Mouse (Mus musculus) right cerebral cortex, postnatal 4 days (tissue): ENCODE data around the gene Lmnb2.
A peak's percentile ranks its signal among the peaks of the same experiment; 100 is the strongest.

Experiments used
- DNase-seq: peaks from one replicate; pipeline ENCODE4 v3.0.0-alpha.2; 2022

The Lmnb2 gene

GRCm38 (mm10) chr10:80917779-80918434 lies at the start of gene Lmnb2:
Gene Lmnb2, minus strand, starts transcription at chr10:80918245.
- peak; percentile 79 for DNase-seq

DNA sequence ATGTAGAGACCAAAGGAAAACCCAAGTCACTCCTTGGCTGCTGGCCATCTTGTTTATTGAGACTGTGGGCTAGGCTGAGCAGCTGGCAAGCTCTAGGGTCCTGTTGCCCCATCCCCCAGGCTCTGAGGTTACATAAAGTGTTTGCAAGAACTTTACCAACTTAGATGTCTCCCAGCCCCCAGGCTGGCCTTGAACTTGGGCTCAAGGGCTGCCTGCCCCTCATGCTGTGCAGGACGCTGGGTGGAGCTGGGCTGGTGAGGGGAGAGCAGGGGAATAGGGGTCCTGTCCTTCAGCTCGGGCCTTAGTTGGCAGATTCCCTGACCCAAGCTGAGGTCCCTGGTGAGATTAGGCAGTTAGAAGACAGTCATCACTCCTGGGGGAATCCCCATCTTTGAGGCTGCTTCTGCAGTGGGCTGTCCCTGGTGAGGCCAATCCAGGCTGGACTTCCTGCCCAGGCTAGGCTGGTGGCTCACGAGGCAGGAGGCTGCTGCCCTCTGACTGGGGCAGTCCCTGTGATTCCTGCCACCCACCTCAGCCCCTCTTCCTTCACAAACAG lies 49.1 kb upstream of the Lmnb2 start:
- no peak for DNase-seq

DNA sequence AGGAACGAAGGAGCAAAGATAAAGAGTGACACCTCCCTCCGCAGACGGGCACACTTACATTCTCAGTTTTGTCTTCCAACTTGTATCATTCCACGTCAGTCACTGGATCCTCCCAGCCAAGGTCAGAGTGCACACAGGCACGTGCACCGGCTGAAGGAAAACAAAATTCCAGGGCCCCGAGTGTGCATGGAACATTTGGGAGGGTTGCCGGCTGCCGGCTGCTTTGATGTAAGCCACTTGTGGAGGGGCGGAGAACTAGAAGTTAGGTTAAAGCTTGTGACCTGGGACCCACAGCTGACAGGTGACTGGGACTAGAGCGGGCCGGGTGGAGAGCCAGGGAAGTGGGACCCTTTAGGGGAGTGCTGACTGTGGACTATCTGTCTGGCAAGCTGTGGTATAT lies 48.3 kb upstream of the Lmnb2 start:
- no peak for DNase-seq

DNA sequence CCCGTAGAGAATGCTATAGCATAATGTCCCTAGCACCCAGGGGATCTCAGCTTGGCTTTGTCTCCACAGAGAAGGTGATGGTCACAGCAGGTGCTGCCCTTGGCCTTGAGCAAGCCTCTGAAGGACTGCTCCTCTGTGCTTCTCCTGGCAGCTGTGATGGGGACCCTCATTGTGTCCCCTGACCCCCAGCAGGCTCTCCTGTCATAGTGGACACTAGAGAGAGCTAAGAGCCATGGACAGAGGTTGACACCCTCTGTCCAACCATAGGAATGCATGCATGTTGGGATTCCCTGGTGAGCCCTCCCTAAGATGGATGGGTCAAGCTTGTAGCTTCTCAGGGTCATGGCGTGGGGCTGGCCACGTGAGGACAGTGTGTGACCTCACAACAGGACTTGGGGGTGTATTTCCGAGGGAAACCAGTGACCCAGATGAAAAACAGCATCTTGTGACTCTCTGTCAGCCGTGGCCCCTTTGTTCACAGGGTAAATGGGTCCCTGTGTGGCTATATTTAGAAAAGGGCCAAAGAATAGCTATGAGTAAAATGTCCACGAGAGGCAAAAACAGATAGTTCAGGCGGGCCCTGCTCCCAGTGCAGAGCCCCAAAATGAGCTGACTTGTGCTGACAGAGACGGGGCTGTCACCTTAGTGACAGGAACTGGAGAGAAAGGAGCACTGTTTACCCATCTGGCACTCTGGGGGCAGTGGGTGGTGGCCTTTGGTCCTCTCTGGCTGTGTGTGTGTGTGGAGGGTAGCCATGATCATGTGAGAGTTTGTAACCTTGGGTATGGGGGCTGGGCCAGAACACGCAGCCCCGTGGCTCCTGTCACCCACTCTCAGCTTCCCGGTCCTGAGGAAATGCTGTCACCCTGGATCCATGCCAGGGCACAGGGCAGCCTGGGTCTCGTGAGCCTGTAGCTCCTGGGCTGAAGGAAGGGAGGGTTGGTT lies 45.3 kb upstream of the Lmnb2 start:
- DNase-seq = no peak

DNA sequence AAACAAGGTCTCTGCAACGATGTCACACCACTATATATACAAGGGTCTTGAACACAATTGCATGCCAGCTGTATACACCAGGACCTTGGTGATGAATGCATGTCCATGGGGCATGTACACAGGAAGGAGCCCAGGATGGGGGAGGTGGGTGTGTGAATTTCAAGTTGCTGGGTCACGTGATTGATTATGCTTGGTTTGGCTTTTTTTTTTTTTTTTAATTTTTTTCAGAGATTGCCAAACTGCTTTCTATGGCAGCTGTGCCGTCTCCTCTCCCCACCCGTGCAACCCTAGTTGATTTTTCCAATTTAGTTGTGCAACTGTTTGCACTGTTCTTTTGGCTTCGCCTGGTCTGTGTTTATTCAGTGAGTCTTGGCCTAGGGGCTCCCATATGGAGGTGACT lies 44.5 kb upstream of the Lmnb2 start:
- no peak for DNase-seq

DNA sequence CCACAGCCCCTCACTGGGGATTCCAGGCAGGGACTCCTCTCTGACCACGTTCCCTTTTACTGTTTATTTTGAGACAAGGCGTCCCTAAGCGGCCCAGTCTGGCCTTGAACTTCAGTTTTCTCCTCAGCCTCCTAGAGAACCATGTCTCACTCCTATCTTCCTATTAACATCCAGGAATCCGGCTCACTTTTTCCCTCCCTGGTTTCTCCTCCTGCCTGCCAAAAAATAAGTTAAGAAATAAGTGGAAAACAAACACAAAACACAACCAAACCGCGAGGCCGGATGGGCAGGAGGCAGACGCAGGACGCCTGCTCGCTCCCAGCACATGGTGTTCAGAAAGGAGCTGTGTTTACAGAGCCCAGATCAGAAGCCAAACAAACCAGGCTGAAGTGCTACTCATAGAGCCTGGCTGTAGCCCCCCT lies 44.0 kb upstream of the Lmnb2 start:
- no peak for DNase-seq

DNA sequence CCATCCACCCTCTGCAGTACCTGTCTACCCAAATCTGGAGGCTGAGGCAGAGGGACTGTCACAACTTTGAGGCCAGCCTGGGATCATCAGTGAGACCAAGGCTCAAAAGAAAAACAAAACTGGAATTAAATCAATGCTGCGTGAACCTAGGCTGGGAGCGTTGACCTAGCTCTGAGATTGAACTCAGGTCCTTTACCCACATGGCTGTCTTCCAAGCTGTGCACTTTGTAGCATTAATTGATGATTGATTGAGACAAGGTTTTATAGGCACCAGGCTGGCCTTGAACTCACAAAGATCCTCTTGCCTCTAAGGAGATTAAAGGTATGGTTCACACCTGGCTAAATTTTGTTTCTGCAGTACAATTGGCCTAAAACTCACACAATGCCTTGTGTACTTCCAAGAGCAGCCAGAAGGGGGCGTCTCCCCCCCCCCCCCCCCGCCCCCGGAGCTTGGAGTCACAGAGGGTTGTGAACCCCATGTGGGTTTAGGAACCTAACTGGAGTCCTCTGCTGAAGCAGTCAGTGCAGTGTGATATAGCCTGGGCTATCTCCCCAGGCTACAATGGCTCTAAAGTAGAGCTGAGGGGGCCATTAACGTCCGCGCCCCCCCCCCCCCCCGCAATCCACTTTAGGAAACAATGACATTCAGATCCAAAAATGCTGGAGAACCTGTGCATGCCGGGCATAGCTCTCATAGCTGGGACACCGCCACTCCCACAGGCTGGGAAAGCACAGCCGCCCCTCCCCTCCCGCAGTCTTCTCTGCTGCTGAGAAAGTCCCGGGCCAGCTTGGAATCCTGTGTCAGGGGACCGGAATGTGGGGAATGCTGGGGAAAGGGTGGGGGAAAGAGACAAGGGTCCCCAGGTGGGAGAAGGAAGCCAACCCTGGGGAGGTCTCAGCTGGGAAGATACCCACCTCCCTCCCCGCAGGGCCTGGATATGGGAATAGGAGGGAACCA lies 42.8 kb upstream of the Lmnb2 start:
- peak; percentile 26 for DNase-seq

GRCm38 (mm10) chr10:80958979-80959637 lies 41.1 kb upstream of the Lmnb2 start:
- no peak for DNase-seq

- no peak for DNase-seq
These were observed 39.7 kb upstream of the Lmnb2 start for GRCm38 (mm10) chr10:80957791-80958190.

DNA sequence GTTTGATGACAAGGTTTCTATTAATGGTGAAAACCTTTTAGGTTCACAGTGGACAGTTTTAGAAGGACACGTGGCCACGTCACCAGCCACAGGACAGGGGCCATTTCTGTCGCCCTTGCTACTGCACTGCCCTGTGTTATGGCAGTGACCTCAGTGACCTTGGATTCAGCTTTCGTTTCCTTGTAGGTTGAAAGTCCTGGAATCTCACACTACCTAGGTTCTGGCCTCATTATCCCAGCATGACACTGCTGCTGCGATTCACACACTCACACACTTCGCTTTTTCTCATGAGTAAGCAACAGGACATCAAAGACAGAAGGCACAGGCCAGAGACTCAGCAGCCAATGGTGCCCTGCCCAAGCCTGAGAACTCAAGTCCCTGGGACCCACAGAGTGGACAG lies 38.9 kb upstream of the Lmnb2 start:
- no peak for DNase-seq

GRCm38 (mm10) chr10:80956385-80956784 lies 38.3 kb upstream of the Lmnb2 start:
- DNase-seq = no peak

DNA sequence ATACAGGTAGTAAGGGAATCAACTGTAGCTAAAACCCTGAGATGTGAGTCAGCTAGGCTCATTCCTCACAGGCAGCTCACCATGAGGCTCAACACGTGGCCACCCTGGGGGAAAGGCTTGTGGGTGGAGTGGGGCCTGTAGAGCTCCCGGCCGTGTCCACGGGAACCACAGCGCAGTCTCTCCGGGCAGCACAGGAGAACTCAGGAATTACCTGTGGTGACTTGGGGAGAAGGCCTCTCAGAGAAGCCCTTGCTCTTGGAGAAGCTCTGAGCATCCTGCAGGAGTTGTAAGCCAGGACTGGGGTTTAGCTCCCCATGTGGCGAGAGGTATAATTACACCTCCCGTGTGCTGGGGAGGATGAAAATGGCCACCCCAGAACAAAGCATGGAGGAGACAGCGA lies 37.5 kb upstream of the Lmnb2 start:
- DNase-seq = no peak

DNA sequence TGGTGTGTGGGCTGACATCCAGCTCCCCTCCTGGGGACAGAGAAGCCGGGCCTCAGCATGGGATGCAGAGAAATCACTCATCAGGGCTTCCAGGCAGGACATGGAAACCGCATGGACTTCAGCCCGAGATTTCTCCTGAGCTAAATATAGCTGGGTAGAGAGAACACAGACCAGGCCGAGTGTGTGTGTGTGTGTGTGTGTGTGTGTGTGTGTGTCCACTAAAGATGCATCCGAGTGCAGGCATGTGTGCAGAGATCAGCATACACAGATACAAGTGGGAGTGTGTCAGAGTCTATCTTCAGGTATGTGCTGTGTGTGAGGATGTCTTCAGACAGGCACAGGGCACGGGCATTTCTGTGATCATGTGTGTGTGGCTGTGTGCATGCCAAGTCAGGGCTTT lies 36.8 kb upstream of the Lmnb2 start:
- no peak for DNase-seq

DNA sequence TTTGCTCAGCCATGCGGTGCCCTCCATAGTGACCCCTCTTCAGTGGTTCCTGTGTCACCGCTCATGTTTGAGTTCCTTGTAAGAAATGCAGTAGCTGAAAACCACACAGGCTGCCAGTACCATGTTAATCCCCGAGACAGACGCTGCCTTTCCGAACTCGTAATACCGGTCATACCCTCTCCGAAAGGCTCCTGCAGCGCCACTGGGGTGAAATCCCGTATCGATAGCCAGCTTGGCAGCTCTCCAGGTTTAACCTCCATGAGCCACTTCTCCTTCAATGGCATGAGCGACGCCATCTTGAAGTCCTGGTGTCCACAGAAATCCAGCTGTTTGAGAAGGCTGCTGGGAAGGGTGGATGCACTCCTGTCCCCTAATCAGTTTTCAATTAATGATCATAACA lies 36.4 kb upstream of the Lmnb2 start:
- DNase-seq = no peak

- DNase-seq = no peak
These were observed 34.4 kb upstream of the Lmnb2 start for GRCm38 (mm10) chr10:80952449-80952848.

DNA sequence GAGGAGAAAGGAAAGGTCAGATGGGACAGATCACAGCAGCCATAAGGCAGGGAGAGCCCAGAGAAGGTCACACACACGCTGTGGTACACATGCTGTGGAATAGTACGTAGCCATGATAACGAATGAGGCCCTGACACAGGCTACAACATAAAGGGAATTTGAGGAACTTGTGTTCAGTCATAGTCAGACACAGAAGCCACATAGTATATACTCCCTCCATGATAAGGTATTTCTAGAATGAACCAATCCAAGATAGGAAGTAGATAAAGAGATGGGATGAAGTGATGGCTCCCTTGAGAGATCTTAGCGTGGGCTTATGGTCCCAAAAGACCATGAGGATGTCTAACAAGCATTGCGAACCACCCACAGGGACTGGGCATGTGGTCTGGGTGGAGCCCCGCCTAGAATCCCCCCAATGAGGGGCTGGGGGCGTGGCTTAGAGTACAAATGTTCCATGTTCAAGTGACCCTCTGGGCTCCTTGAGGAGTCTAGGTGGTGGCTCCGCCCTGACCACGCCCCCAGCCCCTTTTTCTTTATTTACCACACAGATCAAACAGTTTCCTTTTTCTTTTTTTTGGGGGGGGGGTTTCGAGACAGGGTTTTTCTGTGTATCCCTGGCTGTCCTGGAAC lies 33.8 kb upstream of the Lmnb2 start:
- no peak for DNase-seq

GRCm38 (mm10) chr10:80950314-80950713 lies 32.3 kb upstream of the Lmnb2 start:
- no peak for DNase-seq

- DNase-seq = no peak
These were observed 31.0 kb upstream of the Lmnb2 start for GRCm38 (mm10) chr10:80949081-80949480.

DNA sequence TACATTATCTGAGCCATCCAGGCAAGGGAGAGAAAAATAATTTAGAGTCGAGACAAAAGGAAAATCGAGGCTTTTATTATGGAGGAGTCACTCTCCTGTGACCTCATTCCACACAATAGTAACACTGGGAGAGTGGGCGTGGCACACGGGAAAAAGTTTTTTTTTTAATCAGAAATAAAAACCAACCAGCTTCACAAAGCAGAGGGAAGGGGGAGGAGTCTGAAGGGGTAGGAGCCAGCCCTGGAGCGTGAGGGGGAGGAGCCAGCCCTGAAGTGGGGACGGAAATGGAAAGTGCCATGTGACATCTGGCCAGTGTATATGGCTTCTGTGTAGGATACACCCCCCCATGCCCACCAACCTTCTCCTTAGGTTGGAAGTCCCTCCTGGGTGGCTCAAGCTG lies 30.5 kb upstream of the Lmnb2 start:
- DNase-seq = no peak

- no peak for DNase-seq
These were observed 29.8 kb upstream of the Lmnb2 start for GRCm38 (mm10) chr10:80947802-80948201.

DNA sequence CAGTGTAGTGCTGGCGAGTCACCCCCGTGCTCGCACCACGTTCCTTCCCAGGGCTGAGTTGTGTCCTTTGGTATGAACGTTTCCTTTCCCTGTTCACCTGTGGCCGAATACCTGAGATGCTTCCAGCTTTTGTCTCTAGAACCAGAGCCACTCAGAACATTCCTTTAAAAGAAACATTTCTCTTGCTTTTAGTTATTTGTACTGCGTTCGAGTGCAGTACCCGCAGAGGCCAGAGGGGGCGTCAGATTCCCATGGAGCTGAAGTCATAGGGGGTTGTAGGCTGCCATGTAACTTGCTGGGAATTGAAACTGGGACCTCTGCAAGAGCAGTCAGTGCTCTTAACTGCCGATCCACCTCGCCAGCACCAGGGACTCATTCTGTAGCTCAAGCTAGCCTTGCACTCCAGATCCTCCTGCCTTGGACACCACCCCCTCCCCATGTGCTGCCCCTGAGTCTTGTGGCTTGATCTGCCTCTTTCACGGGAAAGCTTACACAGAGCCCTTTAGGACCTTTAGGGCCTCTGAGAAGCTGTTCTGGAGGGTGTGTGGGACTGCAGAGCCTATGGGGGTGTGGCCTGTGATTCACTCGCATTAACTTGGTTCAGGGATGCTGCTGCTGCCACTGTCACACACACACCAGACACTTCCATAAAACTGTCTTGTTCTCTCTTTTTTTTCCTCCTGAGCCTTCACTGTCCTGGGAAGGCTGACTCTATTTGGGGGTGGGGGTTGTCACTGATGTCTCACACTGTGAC lies 28.8 kb upstream of the Lmnb2 start:
- no peak for DNase-seq
